In genomic region chr4:86887879-86888278, GRCm38 (mm10) we compare ENCODE assay signal across 8 mouse cellular contexts. TPM values are rescaled to one million over a fixed set of nuclear protein-coding genes. Genes with fewer than 3 reads are reported as not detected.
DNase-seq lines count a peak whose midpoint lies in the region; TF ChIP-seq lines count a peak whose summit lies in the region.
"Had no signal": no experiment of that assay in that cellular context is flagged by ENCODE, and none has a peak within 500 bp of the region (broad histone marks: within the 10 kb centered on the region; RNA-seq: fewer than 3 reads in every experiment).

No protein-coding gene starts in this region.

- H3K36me3 ChIP-seq in splenic B cell, adult 2 months (ENCODE audit: control insufficient read depth, insufficient read depth, low read length, poor library complexity, severe bottlenecking), result no peaks in the 10 kb centered on the region

- no peak overlapping the region for H3K4me3 ChIP-seq in layer of hippocampus, adult 2 months
- H3K4me3 ChIP-seq: forebrain, embryonic 13.5 days had no signal

- H3K27ac ChIP-seq in layer of hippocampus, adult 2 months, result no peak overlapping the region
- H3K27ac ChIP-seq: forebrain, embryonic 13.5 days had no signal

- DNase-seq in layer of hippocampus, adult 2 months (ENCODE audit: low spot score in 2 of 2), result no peak
- DNase-seq in layer of hippocampus, adult 9-11 months, result no peak
- peak; percentile 24 to 31 for DNase-seq in CD8-positive naive resting alpha-beta T cell, adult 2 months (ENCODE audit: low read depth in 2 of 2, low spot score in 2 of 2)
- DNase-seq in NIH3T3 (ENCODE audit: low read depth), result peak; percentile 19
- DNase-seq in splenic B cell, adult 2 months (ENCODE audit: low read depth, low spot score), result peak; percentile 32
- DNase-seq in ovary, postnatal 14 days (ENCODE audit: low spot score), result no peak
- no peak for DNase-seq in cerebellum, adult 11-12 months

- H3K27me3 ChIP-seq in splenic B cell, adult 2 months (ENCODE audit: control insufficient read depth, insufficient read depth, low read length, poor library complexity, severe bottlenecking), result no peaks in the 10 kb centered on the region
- H3K27me3 ChIP-seq: forebrain, embryonic 13.5 days had no signal

- TF ChIP-seq CTCF in layer of hippocampus, adult 2 months (conservative IDR thresholded peaks at IDR 0.05), result peak; percentile 58

RNA-seq across cellular contexts. Expression of gene Acer2, which starts 13.7 kb away (rescaled TPM):
- total RNA-seq in layer of hippocampus, adult 2 months (2021), result 1 to 10 TPM; 5.1 TPM

RNA-seq across cellular contexts. Expression of gene Rps6, which starts 30.7 kb away (rescaled TPM):
- 100 to 1,000 TPM; 437 to 445 TPM for total RNA-seq in layer of hippocampus, adult 2 months (2021)

Comparison
In these comparisons a context has a peak if more than half of its experiments do, and no peak if none do; other contexts are left out.
1. DNase-seq: peak in CD8-positive naive resting alpha-beta T cell, adult 2 months (2 of 2), NIH3T3 (single experiment) and splenic B cell, adult 2 months (single experiment); none in layer of hippocampus, adult 2 months (0 of 2), layer of hippocampus, adult 9-11 months (single experiment), ovary, postnatal 14 days (single experiment) and cerebellum, adult 11-12 months (single experiment).